Mouse (Mus musculus) bone marrow, adult 2 months (tissue): Measurements from ENCODE around the gene Cpn2.

ENCODE experiments used
- CTCF ChIP-seq: fragments of 200-500 bp; IDR thresholded peaks from 2 replicates; pipeline ENCODE4 v1.5.1; 2011; ENCODE audit warnings: low read length, control low read depth; ENCODE audit not compliant: control insufficient read depth, insufficient read depth
- POLR2A ChIP-seq: fragments of 200-500 bp; IDR thresholded peaks from 2 replicates; pipeline ENCODE4 v1.6.1; 2011; ENCODE audit warnings: low read depth, mild to moderate bottlenecking, control low read depth, low read length, borderline replicate concordance; ENCODE audit not compliant: control insufficient read depth

DNA sequence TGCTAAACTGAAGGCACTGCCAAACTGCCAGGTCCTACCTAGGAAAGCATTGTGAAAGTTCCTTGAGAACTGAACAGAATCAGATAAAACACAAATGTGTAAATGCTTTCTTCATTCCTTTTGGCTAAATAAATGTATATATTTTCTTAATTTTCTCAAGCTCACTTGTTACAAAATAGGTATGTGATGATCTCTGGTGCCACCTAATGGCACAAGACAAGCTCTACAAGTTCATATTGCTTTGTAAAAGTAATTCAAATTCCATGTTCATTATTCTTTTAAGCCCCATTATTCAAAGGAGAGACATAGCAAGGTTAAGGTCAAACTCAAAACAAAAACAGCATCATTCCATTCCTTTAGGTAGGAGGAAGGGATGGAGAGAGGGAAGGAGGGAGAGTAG is 46.9 kb upstream of the Cpn2 start:
- no peak for TF ChIP-seq POLR2A
- peak; percentile 25; the same call in 1 of the 2 replicates for TF ChIP-seq CTCF
